Mouse (Mus musculus): Measurements from ENCODE around the gene Ube2o.
A peak's percentile ranks its signal among the peaks of the same experiment; 100 is the strongest.
"Not testable (repeated sequence)": the region's sequence is repeated elsewhere in the genome, so short reads cannot be mapped to it uniquely, and the experiment has no call there.

Ube2o gene

GRCm38 (mm10) chr11:116613234-116613633 lies 32.0 kb upstream of the Ube2o start:
- DNase-seq (ENCODE audit: low spot score) = no peak

GRCm38 (mm10) chr11:116612554-116612953 lies 31.3 kb upstream of the Ube2o start:
- DNase-seq (ENCODE audit: low spot score) = no peak

GRCm38 (mm10) chr11:116611883-116612282 lies 30.6 kb upstream of the Ube2o start:
- no peak for DNase-seq (ENCODE audit: low spot score)

DNA sequence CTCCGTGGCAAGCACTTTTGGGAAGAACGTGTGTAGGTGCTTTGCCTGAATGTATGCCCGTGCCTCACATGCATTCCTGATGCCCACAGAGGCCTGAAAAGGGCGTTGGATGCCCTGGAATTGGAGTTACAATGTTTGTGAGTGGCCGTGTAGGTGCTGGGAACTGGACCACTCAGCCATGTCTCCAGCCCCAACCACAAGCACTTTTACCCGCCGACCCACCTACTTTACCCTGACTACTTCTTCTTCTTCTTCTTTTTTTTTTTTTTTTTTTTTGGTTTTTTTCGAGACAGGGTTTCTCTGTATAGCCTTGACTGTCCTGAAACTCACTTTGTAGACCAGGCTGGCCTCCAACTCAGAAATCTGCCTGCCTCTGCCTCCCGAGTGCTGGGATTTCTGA lies 29.9 kb upstream of the Ube2o start:
- not testable (repeated sequence) for DNase-seq (ENCODE audit: low spot score)

GRCm38 (mm10) chr11:116609965-116610630 lies 28.9 kb upstream of the Ube2o start:
- DNase-seq (ENCODE audit: low spot score) = no peak

- DNase-seq (ENCODE audit: low spot score) = no peak
Observed at GRCm38 (mm10) chr11:116607717-116608116, 26.5 kb upstream of the Ube2o start.

GRCm38 (mm10) chr11:116604097-116604496 lies 22.9 kb upstream of the Ube2o start:
- DNase-seq (ENCODE audit: low spot score) = no peak

DNA sequence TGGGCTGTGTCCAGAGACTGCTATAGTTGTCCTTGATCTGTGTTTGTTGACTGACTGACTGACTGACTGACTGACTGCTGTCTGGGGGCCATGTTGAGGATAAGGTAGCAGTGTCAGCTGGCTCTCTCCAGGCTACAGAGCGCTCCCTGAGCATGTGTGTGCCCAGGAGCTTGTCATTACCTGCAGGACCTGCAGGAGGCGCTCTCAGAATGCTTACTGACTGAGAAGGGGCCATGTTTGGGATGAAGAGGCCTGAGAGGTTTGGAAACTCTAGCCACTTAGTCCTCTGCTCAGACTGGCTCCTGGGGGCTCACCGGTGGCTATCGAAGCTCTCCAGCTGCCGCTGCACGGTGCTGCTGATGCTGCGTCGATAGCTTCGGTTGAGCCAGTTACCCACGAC lies 22.1 kb upstream of the Ube2o start:
- no peak for DNase-seq (ENCODE audit: low spot score)

DNA sequence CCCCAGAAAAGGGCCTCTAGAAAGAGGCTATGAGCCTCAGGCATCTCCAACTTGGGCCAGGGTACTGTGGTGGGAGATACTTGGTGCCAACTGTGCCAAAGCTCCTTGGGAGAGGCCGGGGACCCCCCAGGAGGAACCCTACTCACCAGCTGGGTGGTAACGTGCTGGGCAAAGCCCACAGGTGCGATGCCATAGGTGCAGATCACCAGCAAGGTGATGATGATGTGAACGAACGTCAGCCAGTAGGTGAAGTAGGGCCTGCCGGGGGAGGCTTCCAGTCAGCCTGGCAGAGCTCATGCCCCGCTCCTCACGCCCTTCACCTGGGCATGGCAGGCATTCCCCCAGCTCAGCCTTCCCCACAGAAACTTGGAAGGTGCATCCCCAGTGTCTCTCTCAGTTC lies 20.8 kb upstream of the Ube2o start:
- DNase-seq (ENCODE audit: low spot score) = no peak

- DNase-seq (ENCODE audit: low spot score) = no peak
Observed at GRCm38 (mm10) chr11:116601166-116601565, 19.9 kb upstream of the Ube2o start.

- no peak for DNase-seq (ENCODE audit: low spot score)
Observed at GRCm38 (mm10) chr11:116599230-116599629, 18.0 kb upstream of the Ube2o start.

DNA sequence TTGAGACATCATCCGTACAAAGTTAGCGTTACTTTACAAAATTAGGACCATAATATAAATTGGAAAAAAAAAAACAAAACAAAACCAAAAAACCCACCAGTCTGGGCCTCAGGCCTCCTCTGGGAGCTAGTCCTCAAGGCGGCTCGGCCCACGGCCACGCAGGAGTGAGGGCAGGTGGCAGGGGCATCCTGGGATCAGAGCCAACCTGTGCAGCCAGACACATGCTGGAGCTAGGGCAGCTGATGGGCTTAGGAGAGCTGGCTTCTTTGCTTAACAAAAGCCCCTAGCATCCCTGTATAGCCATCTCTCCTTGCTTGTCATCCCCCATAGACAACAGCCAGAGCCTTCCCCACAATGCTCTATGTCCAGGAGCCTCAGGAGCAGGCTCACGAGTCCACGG lies 16.9 kb upstream of the Ube2o start:
- no peak for DNase-seq (ENCODE audit: low spot score)

DNA sequence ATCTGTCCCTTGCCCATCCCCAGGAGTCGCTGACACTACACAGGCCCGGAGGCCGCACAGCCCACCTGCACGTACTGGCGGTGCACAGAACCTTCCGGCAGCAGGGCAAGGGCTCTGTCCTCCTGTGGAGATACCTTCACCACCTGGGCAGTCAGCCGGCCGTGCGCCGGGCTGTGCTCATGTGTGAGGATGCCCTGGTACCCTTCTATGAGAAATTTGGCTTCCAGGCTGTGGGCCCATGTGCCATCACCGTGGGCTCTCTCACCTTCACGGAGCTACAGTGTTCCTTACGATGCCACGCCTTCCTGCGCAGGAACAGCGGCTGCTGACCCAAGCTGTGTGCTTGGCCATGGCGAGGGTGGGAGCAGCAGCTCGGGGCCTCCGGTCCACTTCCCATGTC lies 15.5 kb upstream of the Ube2o start:
- no peak for DNase-seq (ENCODE audit: low spot score)

- no peak for DNase-seq (ENCODE audit: low spot score)
Observed at GRCm38 (mm10) chr11:116593345-116593744, 12.1 kb upstream of the Ube2o start.

DNA sequence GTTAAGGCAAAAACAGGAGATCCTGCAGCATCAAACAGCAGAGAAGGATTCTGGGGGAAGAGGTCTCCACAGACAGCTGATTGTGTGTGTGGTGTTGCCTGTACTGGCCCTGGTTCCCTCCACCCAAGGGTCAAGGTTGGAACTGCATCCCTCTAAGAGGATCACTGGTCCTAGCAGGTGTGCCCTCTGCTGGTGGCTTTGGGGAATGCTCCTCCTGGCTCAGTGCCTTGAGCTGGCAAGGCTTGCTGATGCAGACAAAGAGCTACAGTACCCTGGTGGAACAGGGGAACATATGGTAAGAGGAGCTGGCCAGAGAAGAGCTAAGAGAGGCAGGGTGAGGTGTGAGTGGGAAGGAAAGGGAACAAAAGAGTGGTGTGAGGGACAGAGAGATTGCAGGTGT lies 11.2 kb upstream of the Ube2o start:
- DNase-seq (ENCODE audit: low spot score) = peak; percentile 99

- no peak for DNase-seq (ENCODE audit: low spot score)
Observed at GRCm38 (mm10) chr11:116591621-116592020, 10.4 kb upstream of the Ube2o start.

DNA sequence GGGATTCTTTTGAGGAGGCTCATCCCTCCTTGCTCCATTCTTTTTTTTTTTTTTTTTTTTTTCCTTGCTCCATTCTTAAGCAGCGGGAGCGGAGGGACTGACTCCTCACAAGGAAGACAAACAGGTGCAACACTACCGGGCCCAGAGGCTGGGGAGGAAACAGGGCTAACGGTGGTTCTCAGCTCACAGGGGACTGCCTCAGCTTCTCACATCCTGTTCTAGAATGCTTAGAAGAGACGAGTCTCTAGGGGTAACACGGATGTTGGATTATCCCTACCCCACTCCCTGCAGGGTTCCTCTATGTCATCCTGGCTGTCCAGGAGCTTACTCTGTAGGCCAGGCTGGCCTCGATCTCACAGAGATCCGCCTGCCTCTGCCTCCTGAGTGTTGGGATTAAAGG lies 8.3 kb upstream of the Ube2o start:
- DNase-seq (ENCODE audit: low spot score) = no peak

- DNase-seq (ENCODE audit: low spot score) = no peak
Observed at GRCm38 (mm10) chr11:116589020-116589531, 7.8 kb upstream of the Ube2o start.

- peak; percentile 55 for DNase-seq (ENCODE audit: low spot score)
Observed at GRCm38 (mm10) chr11:116586801-116587631, 5.8 kb upstream of the Ube2o start.

DNA sequence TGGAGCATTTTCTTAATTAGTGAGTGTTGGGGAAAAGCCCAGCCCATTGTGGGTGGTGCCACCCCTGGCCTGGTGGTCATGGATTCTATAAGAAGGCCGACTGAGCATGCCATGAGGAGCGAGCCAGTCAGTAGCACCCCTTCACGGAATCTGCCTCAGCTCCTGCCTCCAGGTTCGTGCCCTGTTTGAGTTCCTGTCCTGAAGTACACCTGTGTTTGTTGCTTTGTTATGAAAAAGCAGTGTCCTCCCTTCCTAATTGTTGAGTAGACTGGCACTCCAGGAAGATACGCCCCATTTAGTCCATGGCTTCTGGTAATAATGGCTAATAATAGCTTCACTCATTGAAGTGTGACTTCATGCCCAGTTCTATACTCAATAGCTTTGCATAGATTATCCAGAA lies 5.1 kb upstream of the Ube2o start, which contains the start of gene Aanat:
Gene Aanat (plus strand): TSS at position 123 of the 400 bp plus-strand sequence.
- no peak for DNase-seq (ENCODE audit: low spot score)

DNA sequence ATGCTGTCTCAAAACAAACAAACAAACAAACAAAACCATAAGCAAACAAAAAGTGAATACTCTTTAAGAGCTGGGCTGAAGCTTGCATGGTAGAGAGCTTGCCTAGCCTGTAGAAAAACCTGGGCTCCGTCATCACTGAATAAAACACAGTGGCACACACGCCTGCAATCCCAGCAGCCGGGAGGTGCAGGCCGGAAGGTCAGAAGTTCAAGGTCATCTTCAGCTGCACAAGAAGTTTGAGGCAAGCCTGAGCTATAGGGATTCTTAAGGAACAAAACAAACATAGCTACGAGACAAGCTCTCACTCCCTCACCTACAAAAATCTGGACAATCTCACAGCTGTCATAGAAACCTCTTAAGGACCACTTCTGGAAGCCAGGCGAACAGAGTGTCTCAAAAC lies 4.4 kb upstream of the Ube2o start:
- no peak for DNase-seq (ENCODE audit: low spot score)

DNA sequence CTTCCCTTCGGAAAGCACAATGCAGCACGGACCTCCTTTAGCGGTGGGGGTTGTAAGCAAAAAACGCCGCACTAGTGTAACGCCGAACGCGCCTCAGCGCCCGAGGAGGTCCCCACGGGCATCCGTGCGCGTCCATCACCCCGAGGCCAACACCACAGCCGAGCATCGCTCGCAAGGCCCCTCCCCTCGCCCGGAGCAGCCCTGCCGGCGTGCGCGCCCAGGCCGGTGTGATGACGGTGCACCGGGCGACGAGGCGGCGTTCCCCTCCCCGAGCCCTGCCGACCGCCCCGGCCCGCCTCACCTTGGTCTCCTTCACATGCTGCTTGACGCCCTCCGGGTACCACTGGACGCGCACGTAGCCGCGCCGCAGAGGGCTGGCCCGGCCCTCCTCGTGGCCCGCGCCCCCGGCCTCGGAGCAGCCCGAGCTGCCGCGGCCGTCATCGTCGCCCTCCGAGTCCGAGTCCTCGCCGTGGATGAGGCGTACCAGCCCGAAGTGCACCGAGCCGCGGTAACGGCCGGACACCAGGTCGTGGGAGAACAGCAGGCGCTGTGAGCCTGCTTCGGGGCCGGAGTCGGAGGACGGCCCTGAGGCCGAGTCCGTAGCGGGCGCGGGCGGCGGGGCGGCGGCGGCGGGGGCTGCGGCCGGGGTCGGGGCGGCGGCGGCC lies 404 bp downstream of the Ube2o start:
- DNase-seq (ENCODE audit: low spot score) = no peak

All from layer of hippocampus, adult 9-10 months (tissue).